Mouse (Mus musculus) gonadal fat pad, adult 2 months (tissue): ENCODE measurements at regions not wholly inside any gene's neighbourhood (a gene's known extent, or its start where the extent isn't known, plus 50 kb on each side); places are given as distances from the start of the nearest gene placed in this dataset.
"Not testable (repeated sequence)": the region's sequence is repeated elsewhere in the genome, so short reads cannot be mapped to it uniquely, and the experiment has no call there.

Experiments used
- DNase-seq: peaks from one replicate; pipeline ENCODE4 v3.0.0-alpha.2; 2012; ENCODE audit warnings: low read depth

- no peak for DNase-seq
These were observed 520.5 kb upstream of the Zfp386 start for GRCm38 (mm10) chr12:115527065-115527464.

DNA sequence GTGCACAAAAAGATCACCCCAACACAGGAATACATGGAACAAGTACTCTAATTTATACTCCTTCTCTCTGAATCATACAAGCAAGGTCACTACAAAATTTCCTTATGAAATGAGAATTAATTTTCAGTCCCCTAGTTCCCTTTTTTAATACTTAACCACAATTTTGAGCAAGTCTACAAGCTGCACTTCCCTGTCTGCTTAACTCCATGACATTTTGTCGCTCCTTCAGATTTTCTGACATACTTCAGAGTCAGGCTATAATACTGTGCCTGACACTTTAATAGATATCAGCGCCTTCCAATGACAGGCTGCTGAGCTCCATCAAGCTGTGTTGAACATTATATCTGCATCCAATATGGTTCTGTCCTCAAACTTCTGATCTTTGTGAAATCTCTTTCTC is 505.0 kb upstream of the Zfp386 start:
- DNase-seq: no peak

- not testable (repeated sequence) for DNase-seq
These were observed 480.6 kb upstream of the Zfp386 start for GRCm38 (mm10) chr12:115566878-115567277.

DNA sequence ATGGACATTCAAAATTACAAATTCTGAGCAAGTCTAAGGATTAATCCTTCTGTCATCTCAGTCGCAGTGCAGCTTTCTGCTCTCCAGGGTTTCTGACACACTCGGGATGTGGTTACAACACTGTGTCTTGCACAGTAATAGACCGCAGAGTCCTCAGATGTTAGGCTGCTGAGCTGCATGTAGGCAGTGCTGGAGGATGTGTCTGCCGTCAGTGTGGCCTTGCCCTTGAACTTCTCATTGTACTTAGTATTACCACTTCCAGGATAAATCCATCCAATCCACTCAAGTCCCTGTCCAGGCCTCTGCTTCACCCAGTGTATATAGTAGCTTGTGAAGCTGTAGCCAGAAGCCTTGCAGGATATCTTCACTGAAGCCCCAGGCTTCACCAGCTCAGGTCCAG is 454.5 kb upstream of the Zfp386 start:
- DNase-seq: not testable (repeated sequence)

DNA sequence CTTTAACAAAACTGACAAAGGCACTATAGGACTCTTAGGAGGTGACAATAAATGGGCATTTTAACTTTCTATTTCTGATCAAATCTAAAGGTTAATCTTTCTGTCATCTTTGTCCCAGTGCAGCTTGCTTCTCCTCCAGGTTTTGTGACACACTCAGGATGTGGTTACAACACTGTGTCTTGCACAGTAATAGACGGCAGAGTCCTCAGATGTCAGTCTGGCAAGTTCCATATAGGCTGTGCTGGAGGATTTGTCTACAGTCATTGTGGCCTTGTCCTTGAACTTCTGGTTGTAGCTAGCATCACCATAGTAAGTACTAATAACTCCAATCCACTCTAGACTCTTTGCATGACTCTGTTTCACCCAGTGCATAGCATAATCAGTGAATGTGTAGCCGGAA is 443.8 kb upstream of the Zfp386 start:
- DNase-seq: no peak

- no peak for DNase-seq
These were observed 442.6 kb upstream of the Zfp386 start for GRCm38 (mm10) chr12:115604951-115605350.

DNA sequence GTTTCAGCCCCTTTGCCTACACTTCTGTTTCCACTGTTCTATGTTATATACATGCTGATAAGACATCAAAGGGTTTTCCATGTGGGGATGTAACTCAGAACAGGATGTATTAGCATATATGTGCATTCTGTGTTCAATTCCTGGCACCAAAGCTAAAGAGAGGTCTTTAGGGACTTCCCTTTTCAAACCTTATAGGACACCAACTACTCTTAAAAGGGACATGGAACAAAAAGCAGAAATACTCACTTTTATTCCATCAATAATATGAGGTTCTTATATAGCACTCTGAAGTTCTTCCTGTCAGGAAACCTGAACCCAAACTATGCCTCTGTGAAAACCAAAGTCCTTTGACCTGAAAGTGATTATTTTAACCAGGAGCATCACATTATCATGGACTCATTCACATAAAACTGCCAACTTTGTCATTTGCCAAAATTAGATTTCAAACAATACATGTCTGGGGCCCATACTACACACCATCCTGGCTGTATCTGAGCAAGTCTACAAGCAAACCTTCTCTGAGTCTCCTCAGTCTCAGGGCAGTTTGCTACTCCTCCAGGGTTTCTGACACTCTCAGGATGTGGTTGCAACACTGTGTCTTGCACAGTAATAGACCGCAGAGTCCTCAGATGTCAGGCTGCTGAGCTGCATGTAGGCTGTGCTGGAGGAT is 424.8 kb upstream of the Zfp386 start:
- not testable (repeated sequence) for DNase-seq

DNA sequence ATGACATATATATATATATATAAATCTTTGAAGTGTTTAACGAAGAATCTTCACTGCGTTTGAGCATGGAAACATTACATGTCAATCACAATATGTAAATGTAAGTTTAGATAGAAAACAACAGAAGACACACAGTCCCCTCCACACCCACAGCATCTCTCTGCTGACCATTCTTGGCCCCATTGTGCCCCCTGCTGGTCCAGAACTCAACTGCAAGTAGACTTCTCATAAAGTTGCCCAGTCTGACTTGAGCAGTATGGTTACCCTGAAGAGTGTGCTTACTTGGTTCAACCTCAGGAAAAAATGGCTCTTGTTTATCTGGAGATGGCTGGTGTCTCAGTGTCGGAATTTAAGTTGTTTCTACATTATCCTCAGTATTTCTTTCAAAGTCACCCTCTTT is 423.3 kb upstream of the Zfp386 start:
- DNase-seq: no peak

GRCm38 (mm10) chr12:115647599-115647998 is 399.9 kb upstream of the Zfp386 start:
- no peak for DNase-seq

- DNase-seq: not testable (repeated sequence)
These were observed 399.4 kb upstream of the Zfp386 start for GRCm38 (mm10) chr12:115648161-115648560.

- DNase-seq: no peak
These were observed 391.7 kb upstream of the Zfp386 start for GRCm38 (mm10) chr12:115655781-115656180.

- DNase-seq: not testable (repeated sequence)
These were observed 383.4 kb upstream of the Zfp386 start for GRCm38 (mm10) chr12:115664081-115664480.

DNA sequence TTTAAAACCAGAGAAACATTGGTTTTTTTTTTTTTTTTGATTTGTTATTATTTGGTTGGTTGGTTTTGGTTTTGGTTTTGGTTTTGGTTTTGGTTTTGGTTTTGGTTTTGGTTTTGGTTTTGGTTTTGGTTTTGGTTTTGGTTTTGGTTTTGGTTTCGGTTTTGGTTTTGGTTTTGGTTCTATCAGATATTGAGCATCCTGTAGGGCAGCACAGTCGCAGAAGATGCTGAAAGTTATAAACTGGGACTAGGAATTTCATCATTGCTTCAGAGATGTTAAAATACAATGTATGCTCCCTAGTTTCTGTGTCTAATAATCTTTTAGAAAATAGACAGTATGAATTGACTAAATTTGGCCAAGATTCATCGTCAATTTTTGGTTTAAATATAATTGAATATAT is 375.8 kb upstream of the Zfp386 start:
- DNase-seq: not testable (repeated sequence)

DNA sequence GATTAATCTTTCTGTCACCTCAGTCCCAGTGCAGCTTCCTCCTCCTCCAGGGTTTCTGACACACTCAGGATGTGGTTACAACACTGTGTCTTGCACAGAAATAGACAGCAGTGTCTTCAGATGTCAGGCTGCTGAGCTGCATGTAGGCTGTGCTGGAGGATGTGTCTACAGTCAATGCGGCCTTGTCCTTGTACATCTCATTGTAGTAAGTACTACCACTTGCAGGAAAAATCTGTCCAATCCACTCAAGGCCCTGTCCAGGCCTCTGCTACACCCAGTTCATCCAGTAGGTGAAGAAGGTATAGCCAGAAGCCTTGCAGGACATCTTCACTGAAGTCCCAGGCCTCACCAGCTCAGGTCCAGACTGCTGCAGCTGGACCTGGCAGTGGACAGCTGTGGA is 355.7 kb upstream of the Zfp386 start:
- no peak for DNase-seq

- not testable (repeated sequence) for DNase-seq
These were observed 337.7 kb upstream of the Zfp386 start for GRCm38 (mm10) chr12:115709813-115710212.

DNA sequence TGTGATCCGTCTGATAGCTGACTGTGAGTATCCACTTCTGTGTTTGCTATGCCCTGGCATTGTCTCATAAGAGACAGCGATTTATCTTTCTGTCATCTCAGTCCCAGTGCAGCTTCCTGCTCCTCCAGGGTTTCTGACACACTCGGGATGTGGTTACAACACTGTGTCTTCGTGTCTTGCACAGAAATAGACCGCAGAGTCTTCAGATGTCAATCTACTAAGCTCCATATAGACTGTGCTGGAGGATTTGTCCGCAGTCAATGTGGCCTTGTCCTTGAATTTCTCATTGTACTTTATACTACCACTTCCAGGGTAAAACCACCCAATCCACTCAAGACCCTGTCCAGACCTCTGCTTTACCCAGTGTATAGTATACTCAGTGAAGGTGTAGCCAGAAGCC is 305.5 kb upstream of the Zfp386 start:
- not testable (repeated sequence) for DNase-seq

DNA sequence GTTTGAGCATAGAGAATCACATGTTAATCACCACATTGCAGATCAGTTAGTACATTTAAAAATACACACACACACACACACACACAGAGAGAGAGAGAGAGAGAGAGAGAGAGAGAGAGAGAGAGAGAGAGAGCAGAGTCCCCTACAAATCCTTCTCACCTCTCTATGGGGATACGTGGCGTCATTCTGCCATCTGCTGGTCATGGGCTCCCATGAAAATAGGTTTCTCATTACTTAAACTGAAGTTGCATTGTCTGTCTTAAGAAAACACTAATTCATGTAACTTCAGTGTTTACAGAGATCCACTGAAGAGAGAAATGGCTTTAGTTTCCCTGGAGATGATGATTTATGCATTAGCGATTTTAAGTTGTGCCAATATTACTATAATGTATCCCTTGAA is 297.9 kb upstream of the Zfp386 start:
- not testable (repeated sequence) for DNase-seq

- not testable (repeated sequence) for DNase-seq
These were observed 294.4 kb upstream of the Zfp386 start for GRCm38 (mm10) chr12:115753135-115753534.

GRCm38 (mm10) chr12:115757526-115757925 is 290.0 kb upstream of the Zfp386 start:
- DNase-seq: not testable (repeated sequence)

DNA sequence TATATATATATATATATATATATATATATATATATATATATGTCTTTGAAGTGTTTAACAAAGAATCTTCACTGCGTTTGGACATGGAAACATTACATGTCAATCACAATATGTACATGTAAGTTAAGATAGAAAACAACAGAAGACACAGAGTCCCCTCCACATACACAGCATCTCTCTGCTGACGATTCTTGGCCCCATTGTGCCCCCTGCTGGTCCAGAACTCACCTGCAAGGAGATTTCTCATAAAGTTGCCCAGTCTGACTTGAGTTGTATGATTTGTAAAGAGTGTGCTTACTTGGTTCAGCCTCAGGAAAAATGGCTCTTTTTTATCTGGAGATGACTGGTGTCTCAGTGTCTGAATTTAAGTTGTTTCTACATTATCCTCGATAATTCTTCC is 288.5 kb upstream of the Zfp386 start:
- not testable (repeated sequence) for DNase-seq

DNA sequence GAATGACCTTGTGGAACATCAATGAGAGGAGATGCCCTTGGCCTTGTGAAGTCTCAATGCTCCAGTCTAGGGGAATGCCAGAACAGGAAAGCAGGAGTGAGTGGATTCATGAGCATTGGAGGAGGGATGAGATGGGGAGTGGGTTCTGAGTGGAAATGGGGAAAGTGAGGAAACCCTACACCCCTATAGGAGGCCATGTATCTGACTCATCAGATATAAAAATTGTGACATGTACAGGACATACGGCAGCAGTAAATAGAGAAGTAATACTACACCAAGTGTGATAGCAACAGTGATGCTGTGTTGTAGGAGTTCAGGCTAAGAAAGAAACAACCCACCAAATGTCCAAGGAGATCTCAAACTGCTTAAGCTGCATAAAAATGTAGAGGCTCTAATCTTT is 285.8 kb upstream of the Zfp386 start:
- not testable (repeated sequence) for DNase-seq

DNA sequence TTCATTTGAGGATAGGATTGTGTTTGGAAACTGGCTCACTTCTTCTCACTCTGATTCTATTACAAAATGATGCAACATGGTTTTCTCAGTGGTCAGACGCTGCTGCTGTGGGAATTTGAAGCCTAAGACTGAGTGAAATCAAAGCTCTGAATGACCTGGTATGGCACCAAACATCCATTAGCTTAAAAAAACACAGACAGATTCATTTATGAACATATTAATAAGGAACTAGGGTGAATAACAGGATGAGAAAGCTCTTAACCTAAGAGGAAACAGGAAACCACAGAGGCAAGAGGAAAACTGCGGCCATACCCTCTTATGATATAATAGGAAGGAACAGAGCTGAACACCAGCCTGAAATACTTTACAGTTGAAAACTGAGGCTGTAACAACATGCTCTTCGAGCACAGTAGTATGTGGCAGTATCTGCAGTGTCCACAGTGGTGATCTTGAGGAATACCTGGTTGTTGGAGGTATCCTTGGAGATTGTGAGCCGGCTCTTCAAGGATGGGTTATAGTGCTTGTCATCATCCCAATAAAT is 282.5 kb upstream of the Zfp386 start:
- DNase-seq: not testable (repeated sequence)

GRCm38 (mm10) chr12:115771176-115771575 is 276.3 kb upstream of the Zfp386 start:
- not testable (repeated sequence) for DNase-seq

- not testable (repeated sequence) for DNase-seq
These were observed 257.2 kb upstream of the Zfp386 start for GRCm38 (mm10) chr12:115790369-115790768.
